Mouse (Mus musculus): ENCODE measurements at regions not wholly inside any gene's neighbourhood (a gene's known extent, or its start where the extent isn't known, plus 50 kb on each side); places are given as distances from the start of the nearest gene placed in this dataset.
"Not testable (repeated sequence)": the region's sequence is repeated elsewhere in the genome, so short reads cannot be mapped to it uniquely, and the experiment has no call there.

DNA sequence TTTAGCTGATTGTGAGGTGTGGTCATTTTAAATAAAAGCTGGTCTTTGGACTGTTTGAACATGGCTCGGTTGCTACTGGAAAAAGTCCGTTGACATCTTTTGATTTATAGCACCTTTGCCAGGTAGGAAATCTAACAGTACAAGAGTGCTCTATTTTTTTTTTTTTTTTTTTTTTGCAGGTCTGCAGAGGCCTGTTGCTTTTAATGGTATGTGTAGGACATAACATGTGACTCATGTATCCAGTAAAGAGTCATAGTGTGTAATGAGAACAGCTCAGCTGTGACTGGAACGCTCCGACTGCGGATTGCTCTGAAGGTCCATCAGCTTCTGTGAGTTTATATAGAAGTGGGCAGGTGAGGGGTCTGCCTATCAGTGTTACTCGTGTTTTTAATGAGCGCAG is 190.0 kb upstream of the Tmem45b start:
- DNase-seq = no peak
- intact Hi-C loops (cut with DNase I) = no loop called here

DNA sequence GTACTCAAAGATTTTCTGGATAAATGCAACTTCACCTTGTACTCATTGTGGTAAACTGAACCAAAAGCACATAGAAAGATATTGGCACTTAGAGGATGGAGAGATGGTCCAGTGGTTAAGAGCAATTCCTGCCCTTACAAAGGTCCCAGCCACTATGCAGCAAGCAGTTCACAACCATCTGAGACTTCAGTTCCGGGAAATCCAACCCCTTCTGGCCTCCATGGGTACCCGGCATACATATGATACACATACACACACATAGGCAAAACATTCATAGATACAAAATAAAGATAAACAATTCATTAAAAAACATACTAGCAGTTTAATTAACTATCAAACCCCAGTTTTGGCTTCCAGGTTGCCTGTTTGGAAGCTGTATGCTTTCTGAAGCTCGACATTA is 189.5 kb upstream of the Tmem45b start:
- intact Hi-C loops (cut with DNase I) = no loop called here
- no peak for DNase-seq

DNA sequence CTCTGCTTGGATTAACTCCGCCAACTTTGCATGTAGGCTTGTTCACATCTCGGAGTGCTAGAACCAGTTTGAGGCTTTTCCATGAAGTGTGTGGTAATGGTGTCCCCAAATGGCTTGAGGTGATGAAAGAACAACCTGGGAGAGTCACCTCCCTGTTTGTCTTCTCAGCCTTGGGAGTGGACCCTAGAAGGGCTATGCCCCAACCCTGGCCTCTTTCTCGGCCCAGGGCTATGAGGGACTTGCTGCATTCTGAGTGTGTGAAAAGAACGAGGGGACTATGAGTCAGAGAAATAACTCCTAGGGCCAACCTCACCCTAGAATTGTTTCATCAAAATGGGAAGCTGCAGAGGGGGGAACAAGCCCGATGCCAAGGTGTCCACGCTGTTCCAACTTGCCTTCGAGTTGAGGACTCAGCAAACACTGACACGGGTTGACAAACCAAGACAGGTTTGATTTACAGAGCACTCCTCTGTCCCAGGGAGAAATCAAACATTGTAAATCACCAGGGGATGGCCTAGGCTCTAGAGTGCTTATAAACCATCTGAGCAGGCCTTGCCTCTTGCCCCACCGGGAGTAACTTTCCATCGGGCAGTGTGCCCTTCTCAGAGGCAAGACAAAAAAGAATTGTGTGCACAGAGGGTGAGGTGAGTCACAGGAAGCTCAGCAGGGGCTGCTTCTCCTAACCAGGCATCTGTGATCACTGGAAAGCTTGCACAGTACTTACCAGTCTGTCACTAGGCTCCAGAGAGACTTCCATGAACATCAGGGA is 186.3 kb upstream of the Tmem45b start:
- no peak for DNase-seq
- intact Hi-C loops (cut with DNase I) = no loop called here

DNA sequence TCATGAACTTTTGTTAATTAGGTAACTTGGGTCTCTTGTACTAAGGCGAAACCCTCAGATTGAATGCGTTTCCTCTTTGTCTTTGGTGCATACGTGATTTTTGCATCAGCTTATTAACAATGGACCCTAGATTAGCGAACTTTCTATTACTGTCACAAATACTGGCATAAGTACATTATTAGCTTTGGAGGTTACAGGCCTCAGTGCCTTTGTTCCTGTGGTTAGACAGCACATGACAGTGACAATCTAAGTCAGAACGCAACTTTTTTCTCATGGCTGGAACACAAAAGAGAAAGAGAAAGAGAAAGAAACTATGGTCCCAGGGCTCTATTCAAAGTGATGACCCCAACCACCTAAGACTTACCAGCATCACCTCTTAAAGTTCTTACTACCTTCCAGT is 184.8 kb upstream of the Tmem45b start:
- DNase-seq = no peak
- intact Hi-C loops (cut with DNase I) = no loop called here

DNA sequence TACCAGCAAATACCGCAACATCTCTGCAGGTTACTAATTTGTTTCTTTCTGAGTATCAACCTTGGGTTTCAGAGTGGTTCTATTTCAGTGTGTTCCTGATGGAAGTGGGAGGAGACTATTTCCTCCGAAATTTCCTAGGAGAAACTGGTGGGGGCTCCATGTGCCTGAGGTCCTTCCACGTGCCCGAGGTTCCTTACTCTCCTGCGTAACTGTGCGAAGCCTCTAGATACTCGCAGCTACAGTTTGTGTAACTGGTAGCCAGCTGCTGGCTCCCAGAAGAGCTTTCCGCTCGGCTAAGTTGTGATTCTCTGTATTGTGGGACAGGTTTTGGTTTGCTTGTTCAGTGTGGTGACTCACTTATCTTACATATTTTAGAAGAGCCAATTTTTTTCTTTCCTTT is 184.3 kb upstream of the Tmem45b start:
- DNase-seq = no peak
- intact Hi-C loops (cut with DNase I) = no loop called here

DNA sequence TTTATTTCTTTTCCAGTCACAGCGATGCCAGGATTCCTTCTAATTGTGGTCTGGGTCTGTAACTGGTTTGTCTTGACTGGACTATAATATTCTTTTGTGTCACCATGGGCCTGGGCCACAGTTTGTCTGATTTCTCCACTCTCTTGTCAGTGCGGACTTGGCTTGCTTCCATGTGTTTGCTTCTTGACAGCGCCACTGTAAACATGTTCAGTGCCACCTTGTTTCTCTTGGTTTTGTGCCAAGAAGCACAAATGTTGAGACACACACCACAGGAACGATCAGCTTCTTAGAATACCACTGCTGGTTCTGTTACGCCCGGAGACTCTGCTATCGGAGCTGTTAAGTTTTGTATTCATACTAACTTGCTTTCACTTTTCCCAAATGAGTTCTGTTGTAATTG is 180.9 kb upstream of the Tmem45b start:
- intact Hi-C loops (cut with DNase I) = no loop called here
- DNase-seq = no peak

DNA sequence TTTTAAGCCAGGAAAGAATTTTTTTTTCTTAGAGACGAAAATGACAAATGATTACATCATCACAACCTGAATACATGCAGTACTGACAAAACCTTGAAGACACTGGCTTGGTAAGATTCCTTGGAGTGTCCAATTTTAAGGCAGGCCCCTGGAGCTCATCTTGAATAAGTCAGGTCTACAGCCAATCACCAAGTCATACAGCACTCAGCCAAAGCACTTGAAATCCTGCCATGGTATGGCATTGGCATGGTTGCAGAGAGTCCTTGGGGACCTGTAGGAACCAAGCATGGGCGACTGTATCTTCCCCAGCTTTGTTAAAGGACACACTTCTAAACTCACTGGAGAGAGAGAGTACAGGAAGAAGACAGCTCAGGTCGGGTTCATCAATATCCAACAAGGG is 179.8 kb upstream of the Tmem45b start:
- intact Hi-C loops (cut with DNase I) = no loop called here

DNA sequence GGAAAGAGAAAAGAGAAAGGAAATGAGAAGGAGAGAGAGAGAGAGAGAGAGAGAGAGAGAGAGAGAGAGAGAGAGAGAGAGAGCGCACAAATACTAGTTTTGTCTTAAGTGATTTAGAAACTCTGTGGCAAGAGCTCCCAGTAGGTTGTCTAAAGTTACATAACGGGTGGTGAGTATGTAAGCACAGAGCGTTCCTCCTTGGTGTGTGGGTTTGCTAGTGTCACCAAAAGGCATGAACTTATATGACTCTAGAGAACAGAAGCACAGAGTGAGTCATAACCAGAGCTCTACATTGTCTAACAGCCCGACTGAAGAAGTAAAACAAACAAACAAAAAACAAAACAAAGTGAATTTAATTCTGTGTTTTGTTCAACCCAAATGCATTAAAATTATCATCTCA is 177.9 kb upstream of the Tmem45b start:
- intact Hi-C loops (cut with DNase I) = no loop called here
- DNase-seq = no peak

More for the DNA sequence above, 179.8 kb upstream of the Tmem45b start:
- DNase-seq = no peak

DNA sequence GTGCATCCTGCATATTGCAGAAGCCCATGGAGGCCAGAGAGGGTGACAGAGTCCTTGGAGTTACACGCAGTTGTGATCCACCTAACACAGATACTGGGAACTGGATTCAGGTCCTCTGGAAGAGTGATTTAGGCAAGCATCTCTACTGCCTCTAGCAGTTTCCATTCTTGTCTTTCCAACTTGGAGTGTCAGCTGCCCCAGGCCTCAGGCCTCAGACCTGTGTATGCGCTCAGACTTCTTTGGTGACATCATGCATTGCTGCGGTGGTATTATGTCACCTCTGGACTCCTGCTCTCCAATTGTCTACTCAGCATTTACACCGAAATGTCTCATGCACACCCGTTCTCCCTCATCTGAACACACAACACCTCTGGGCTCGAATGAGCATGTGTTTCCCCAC is 164.0 kb upstream of the Tmem45b start:
- no peak for DNase-seq
- intact Hi-C loops (cut with DNase I) = no loop called here

DNA sequence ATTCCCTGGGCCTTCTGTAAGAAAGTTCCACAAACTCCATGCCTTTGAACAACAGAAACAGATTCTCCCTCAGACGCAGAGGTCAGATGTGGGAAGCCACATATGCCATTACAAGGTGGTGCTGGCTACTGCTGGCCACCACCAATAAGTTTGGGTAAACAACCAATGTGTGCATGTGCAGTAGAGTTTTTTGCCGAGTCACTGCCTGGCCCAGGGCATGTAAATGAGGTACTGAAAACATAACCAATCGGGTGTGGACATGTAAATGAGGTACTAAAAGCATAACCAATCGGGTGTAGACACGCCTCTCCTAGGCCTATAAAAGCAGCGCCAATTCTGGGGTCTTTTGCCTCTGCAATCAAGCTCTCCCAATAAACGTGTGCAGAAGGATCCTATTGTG is 157.3 kb upstream of the Tmem45b start:
- intact Hi-C loops (cut with DNase I); DNase-seq: not testable (repeated sequence)

DNA sequence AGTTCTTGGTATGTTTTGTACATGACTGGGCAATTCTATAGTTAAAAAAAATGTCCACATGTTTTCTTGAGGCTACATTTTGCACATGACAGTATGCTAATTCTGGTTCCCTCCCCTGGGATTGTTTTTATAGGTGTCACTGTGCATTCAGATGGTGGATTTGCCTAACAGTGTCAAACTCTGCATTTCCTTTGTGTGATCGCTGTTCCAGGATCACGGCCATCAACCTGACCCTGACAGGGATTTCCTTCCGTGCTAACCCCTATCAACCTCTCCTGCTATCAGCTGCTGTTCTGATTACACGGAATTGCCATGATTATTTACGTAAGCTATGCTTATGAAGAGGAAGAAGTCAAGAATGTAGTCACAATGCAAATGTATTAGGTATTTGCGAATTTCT is 155.1 kb upstream of the Tmem45b start:
- intact Hi-C loops (cut with DNase I) = no loop called here
- DNase-seq = no peak

DNA sequence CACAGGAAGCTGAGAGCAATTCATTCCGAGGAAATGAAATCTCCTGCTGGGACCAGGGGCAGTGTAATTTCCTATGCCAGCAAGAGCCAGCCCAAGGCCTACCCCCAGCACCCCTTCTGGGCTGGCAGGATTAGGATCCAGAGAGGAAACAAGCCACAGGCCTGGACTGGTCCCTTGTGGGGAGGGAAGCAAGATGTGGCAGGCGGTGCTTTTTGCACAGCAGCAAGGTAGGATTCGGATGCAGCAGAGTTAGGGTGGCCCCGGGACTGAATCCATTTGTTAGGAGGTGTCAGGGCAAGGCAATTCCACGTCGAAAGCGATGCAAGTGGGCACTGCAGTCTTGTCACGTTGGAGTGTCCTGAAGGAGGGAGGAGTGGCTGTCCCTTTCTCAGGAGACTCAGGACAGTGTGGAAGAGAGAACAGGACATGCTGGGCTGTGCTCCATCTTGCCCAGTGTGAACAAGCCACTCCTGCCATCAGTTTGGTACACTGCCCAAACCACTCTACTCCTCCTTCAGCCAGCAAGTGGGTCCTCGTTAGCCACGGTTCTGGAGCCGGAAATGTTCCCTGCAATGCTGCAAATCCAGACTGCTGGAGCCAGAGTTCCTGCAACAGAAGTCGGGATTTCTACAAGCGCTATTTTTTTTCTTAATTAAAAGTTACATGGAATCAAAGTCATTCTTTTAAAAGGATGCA is 150.1 kb upstream of the Tmem45b start:
- no peak for DNase-seq

DNA sequence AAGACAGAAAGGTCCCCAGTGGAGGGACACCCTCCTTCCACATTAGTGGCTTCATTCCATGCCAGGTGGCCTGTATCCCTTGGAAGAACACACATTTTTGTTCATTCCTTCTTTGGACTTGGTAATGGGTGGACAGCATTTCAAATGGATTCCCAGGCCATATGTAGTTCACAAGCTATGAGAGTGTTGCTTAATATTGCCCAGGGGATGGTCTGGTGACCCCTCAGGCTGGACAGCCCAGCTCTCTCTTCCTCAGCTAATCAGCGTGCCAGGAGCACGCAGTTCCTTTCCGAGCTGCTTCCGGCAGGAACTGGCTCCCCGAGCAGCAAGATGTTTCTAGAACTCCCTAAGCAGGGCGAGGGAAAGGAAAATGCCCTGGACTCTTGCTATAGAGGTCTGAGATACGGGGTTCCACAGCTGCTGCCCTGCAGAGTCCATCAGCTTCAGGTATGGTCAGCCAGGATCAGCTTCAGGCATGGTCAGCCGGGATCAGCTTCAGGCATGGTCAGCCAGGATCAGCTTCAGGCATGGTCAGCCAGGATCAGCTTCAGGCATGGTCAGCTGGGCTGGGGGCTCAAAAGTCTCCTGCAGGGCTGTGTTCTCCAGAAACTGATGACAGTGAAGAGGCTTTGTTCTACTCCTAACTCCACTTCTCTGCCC is 146.9 kb upstream of the Tmem45b start:
- intact Hi-C loops (cut with DNase I) = no loop called here
- DNase-seq = no peak

More for the DNA sequence above, 150.1 kb upstream of the Tmem45b start:
- intact Hi-C loops (cut with DNase I) = no loop called here

DNA sequence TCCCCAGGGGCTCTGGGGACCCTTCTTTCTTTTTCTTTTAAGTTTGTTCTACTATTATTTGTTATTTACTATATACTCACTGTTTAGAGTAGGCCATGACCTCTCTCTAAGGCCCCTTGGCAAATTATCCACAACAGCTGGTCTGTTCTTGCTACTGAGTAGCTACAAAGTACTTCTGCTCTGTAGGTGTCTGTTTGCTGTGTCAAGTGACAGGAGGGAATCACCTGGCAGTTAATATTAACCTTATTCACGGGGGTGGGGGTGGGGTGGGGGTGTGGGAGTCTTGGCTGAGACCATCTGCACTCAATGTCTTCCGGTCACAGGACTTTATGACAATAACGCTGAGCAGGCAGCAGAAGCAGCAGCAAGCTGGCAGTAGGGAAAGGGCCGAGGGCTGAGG is 146.4 kb upstream of the Tmem45b start:
- DNase-seq = no peak
- intact Hi-C loops (cut with DNase I) = no loop called here

DNA sequence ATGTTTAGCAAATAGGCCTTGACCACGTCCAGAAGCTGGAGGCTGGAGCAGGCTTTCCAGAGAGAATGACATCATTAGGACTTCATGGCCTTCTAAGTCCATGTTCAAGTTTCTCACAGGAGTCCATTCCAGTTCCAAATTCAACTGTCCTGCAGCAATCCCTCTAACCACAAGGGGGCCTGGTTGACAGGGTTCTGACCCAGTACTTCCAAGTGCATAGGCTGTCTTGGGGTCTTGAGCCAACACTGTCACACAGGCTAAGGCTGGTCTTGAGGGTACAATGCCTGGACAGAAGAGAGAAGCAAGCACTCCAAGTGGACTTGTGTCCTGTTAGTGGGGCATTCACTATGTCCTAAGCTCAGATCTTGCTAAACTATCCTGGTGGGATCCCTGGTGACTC is 145.9 kb upstream of the Tmem45b start:
- intact Hi-C loops (cut with DNase I) = no loop called here
- peak; percentile 18 to 25 for DNase-seq

DNA sequence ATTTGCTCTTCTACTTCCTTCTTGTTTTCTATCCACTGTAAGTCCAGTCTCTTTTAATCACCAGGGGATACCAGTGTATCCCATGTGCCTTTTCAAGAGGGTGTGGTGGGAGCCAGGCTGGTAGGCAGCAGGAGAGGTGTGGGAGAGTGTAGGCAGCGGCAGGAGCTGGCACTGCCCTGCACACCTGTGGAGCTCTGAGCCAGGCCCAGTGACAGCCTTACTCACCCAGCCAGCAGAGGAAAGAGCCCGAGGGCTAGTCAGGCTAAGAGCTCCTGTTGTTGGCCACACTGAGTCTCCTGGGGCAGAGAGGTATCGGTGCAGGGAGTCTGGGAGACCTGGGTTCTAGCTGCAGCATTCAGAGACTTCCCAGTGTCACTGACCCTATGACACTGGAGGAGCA is 145.5 kb upstream of the Tmem45b start:
- intact Hi-C loops (cut with DNase I) = no loop called here
- no peak for DNase-seq

DNA sequence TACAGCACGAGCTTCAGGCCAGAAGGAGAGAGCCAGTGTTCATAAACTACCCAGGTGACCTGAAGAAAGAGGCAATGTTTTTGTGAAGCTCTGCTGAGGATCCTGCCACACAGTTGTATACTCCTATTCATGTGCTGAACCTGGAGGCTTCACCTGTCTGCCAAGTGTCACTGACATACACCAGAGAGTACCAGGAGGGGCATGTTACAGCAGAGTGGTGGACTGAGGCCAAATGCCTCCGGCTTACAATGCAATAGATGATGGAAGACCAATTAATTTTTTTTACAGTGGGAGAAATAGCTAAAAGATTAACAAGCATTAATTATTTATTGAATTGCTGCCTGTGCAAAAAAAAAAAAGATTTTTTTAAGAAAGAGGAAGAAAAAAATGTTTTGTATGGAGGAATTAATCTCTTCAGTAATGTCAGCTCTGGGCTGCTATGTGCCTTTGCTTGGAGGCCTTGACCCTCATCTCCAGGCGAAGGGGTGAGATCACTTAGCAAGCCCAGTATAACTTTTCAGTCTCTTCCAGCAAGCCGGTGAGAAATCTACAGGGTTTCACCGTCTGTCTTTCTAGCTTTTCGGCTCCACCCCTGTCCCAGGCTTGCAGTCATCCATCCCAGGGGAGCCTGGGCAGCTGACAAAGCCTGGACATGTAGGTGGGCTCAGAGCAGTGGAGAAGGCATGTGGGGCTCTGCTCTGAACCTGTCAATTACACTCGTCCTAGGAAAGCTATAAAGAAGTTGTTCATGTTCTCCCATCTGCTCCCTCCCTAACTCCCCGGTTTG is 144.0 kb upstream of the Tmem45b start:
- no peak for DNase-seq
- intact Hi-C loops (cut with DNase I) = no loop called here

DNA sequence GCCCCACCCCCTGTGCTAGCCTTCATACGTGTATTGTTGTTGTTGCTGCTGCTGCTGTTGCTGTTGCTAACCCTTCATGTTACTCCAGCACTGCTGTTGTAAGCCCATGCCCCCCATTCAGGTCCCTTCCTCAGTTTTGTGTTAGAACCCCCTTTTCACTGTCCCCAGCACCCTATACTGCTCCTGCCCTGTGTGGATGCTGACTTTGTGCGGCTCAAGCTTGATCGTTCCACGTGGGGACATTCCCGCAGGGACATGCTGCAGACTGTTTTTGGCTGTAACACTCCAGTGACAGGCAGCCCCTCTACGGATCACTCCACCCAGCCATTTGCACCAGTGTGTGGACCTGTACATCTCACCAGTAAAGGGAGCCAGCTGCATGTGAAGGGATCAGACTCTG is 142.7 kb upstream of the Tmem45b start:
- DNase-seq = no peak
- intact Hi-C loops (cut with DNase I) = no loop called here

DNA sequence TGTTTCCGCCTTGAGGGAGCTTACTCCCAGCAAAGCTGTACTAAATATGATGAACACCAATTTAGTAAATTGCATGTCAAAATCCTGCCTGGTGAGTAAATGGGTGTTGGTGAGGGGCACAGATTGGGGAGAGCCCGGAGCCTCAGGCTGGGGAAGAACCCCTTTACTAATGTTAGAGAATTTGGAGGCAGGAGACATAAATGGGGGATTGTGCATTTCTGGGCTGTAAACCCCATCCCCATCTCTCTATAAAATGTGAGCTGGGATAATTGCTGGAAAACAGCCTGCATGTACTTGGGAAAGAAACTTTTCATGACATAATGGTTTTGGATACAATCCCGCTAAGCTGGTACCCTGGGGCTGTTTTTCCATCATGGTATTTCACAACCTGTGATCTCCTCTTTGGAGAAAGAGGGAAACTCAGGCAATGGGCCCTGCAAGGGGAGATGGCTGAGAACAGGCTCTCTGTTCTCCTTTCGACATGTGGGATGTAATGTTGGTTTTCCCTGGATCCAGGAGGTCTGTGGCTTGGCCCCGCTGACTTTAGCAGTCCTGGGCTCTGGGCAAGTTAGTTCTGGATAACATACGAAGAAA is 140.3 kb upstream of the Tmem45b start:
- DNase-seq = no peak
- intact Hi-C loops (cut with DNase I) = no loop called here

DNA sequence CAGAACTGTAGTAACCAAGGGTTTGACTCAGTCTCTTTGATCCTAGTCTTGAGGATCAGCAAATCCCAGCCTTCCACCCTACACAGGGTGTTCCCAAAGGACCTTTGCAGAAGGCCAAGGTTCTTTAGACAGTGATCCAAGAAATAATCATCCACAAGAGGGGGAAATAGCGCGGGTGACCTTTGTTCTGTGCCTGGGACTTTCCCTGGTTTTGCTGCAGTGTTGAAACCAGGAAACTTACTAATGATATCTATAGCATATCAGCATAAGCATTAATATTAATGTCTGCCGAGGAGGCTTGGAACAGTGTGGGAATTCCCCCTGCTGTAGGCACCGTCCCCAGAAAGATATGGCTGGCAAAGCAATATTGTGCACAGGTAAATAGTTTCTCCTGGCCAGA is 138.4 kb upstream of the Tmem45b start:
- no peak for DNase-seq
- intact Hi-C loops (cut with DNase I) = no loop called here

DNA sequence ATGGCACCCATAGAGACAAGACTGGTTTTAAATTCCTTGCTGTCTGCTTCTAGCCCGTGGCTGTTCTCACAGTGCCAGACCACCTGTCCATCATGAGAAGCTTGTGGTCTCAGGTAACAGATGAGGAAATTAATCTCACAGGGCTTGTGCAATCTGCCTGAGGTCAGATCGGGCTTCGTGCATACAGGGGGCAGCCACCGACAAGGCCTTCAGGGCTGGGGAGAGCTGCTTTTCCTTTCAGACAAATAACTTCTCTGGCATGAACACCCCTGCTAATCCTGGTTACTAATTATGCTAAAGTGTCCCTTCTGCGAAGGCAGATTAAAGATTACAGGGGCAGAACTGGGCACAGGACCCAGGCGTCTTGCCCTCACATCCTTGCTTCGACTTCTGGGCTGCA is 130.8 kb upstream of the Tmem45b start:
- DNase-seq = no peak
- intact Hi-C loops (cut with DNase I) = no loop called here

Measured in heart, postnatal 10 days (tissue).